Mouse (Mus musculus) liver, embryonic 14.5 days (tissue): ENCODE measurements around the gene Wipf1.

Experiments
- CTCF ChIP-seq: IDR thresholded peaks from 2 replicates; pipeline ENCODE4 v1.5.1; 2016; ENCODE audit warnings: antibody characterized with exemption, low read depth, control low read depth
- EP300 ChIP-seq: IDR thresholded peaks from 2 replicates; pipeline ENCODE4 v1.6.1; 2016; ENCODE audit warnings: antibody characterized with exemption, low read depth

GRCm38 (mm10) chr2:73574418-73574817 lies 44.9 kb upstream of the Wipf1 start:
- no peak for TF ChIP-seq CTCF
- TF ChIP-seq EP300: no peak
